9 mouse cellular contexts compared by ENCODE assay signal in genomic region chr6:42309816-42310378, GRCm38 (mm10). TPM values are rescaled to one million over a fixed set of nuclear protein-coding genes. Genes with fewer than 3 reads are reported as not detected.
DNase-seq lines count a peak whose midpoint lies in the region; TF ChIP-seq lines count a peak whose summit lies in the region.
"Had no signal": no experiment of that assay in that cellular context is flagged by ENCODE, and none has a peak within 500 bp of the region (broad histone marks: within the 10 kb centered on the region; RNA-seq: fewer than 3 reads in every experiment).

No protein-coding gene starts in this region.

- dilution Hi-C loops in CH12.LX (cut with MboI; ENCODE audit: extremely low pct_ligation_motif_present, extremely low pct_unique_long_range_greater_than_20kb, low sequenced_read_pairs), result no loop called here

- H3K79me2 ChIP-seq in CH12.LX (replicated peaks; ENCODE audit: control insufficient read depth, extremely low read depth, insufficient read depth, poor library complexity, severe bottlenecking), result no peaks in the 10 kb centered on the region

- H3K4me2 ChIP-seq in CH12.LX (ENCODE audit: insufficient read depth, low read depth, poor library complexity, severe bottlenecking), result no peak overlapping the region

- peak; percentile 13 for TF ChIP-seq RAD21 in CH12.LX (IDR thresholded peaks at IDR 0.05; ENCODE audit: low read depth, low read length)

- TF ChIP-seq CTCF in CH12.LX (conservative IDR thresholded peaks at IDR 0.05 in 1 of 2, IDR thresholded peaks at IDR 0.05 in 1 of 2; ENCODE audit: low read depth in 2 of 2, low read length in 2 of 2), result peak in 1 of 2 experiments; percentile 46; a peak in 2 of 4 replicates
- TF ChIP-seq CTCF in cortical plate, adult 2 months (IDR thresholded peaks at IDR 0.05; ENCODE audit: extremely low read depth, insufficient read depth, low read length), result 0 out of 2 replicates have a peak, but pooled peaks have one; percentile 6

- DNase-seq in embryo, embryonic 10 days (ENCODE audit: low spot score), result peak; percentile 13
- DNase-seq in embryo, embryonic 10.5 days (ENCODE audit: low spot score), result no peak
- peak; percentile 13 for DNase-seq in left cerebral cortex, postnatal 4 days
- no peak for DNase-seq in left cerebral cortex, postnatal 14 days (ENCODE audit: low spot score in 2 of 2)
- DNase-seq in CH12.LX (ENCODE audit: extremely low read depth), result no peak
- no peak for DNase-seq in neural tube, embryonic 10.5 days (ENCODE audit: extremely low spot score, low spot score)
- DNase-seq in right cerebral cortex, adult 18-20 months, result no peak
- DNase-seq: gastrocnemius, postnatal 36 days had no signal

- no peaks in the 10 kb centered on the region for H3K9me3 ChIP-seq in CH12.LX (replicated peaks; ENCODE audit: low read length)

- no peak for TF ChIP-seq EP300 in CH12.LX (IDR thresholded peaks at IDR 0.05; ENCODE audit: low read length)

- no peak overlapping the region for H3K4me3 ChIP-seq in CH12.LX (replicated peaks in 1 of 3; ENCODE audit: low read depth in 2 of 3, low read length in 2 of 3, poor library complexity in 1 of 3)
- H3K4me3 ChIP-seq in cortical plate, adult 2 months (ENCODE audit: insufficient read depth, low read length), result no peak overlapping the region

- no peak overlapping the region for H3K9ac ChIP-seq in CH12.LX (ENCODE audit: insufficient read depth, low read depth)

- peaks cover 0 to 7% of the 10 kb centered on the region in 2 experiments; a peak in 2 of 4 replicates for H3K4me1 ChIP-seq in CH12.LX (ENCODE audit: control insufficient read depth in 1 of 2, insufficient read depth in 2 of 2)
- H3K4me1 ChIP-seq in cortical plate, adult 2 months (ENCODE audit: control insufficient read depth, insufficient read depth, low read length), result no peaks in the 10 kb centered on the region

- no peak overlapping the region for H3K27ac ChIP-seq in CH12.LX (ENCODE audit: insufficient read depth, low read depth)
- no peak overlapping the region for H3K27ac ChIP-seq in cortical plate, adult 2 months (ENCODE audit: insufficient read depth, low read length)

- in situ Hi-C loops in CH12.LX (cut with MboI; ENCODE audit: low pct_ligation_motif_present, low pct_unique_long_range_greater_than_20kb, low sequenced_read_pairs), result no loop called here

- H3K36me3 ChIP-seq in CH12.LX (replicated peaks in 1 of 2; ENCODE audit: control insufficient read depth in 1 of 2, insufficient read depth in 1 of 2, low read length in 1 of 2), result no peaks in the 10 kb centered on the region

- intact Hi-C loops in left cerebral cortex, postnatal 4 days (cut with DNase I), result no loop called here
- intact Hi-C loops in left cerebral cortex, postnatal 14 days (cut with DNase I), result no loop called here

- no peak for TF ChIP-seq POLR2A in CH12.LX (IDR thresholded peaks at IDR 0.05; ENCODE audit: low read depth, low read length)
- no peak for TF ChIP-seq POLR2A in cortical plate, adult 2 months (IDR thresholded peaks at IDR 0.05; ENCODE audit: extremely low read depth, insufficient read depth, low read length)

- no peaks in the 10 kb centered on the region for H3K27me3 ChIP-seq in CH12.LX (replicated peaks)

TF ChIP-seq in CH12.LX, 34 proteins besides CTCF, POLR2A, EP300 and RAD21:
- TF ChIP-seq MEF2A (IDR thresholded peaks at IDR 0.05; ENCODE audit: borderline replicate concordance, low read depth, low read length) (no peak), SMC3 (IDR thresholded peaks at IDR 0.05; ENCODE audit: low read depth, low read length) (peak; percentile 16)

RNA-seq across cellular contexts. Expression of gene Fam131b, which starts 14.5 kb away (rescaled TPM):
- total RNA-seq in left cerebral cortex, postnatal 4 days (2021), result 10 to 100 TPM; 83.4 to 92.0 TPM
- total RNA-seq in left cerebral cortex, postnatal 14 days (2021), result 100 to 1,000 TPM; 118 to 121 TPM
- 0.04 TPM in 1 of 2 replicates, not detected in the other for total RNA-seq in CH12.LX (2012; rRNA removed)
- total RNA-seq in CH12.LX (2014; rRNA removed), result 0.05 TPM in 2 replicates
- 0.09 TPM in 1 of 2 replicates, not detected in the other for polyA plus RNA-seq in CH12.LX (2012; ENCODE audit: insufficient read length, low read depth)
- 88.0 and 88.1 TPM in 2 replicates for polyA plus RNA-seq in cortical plate, adult 2 months (2012; rRNA removed)

RNA-seq across cellular contexts. Expression of gene Clcn1, which starts 23.4 kb away (rescaled TPM):
- total RNA-seq in left cerebral cortex, postnatal 4 days (2021), result 1 to 10 TPM; 6.6 to 7.7 TPM
- total RNA-seq in left cerebral cortex, postnatal 14 days (2021), result 1 to 10 TPM; 3.2 to 4.4 TPM
- total RNA-seq in CH12.LX (2012; rRNA removed) (0.04 TPM in 2 replicates), CH12.LX (2014; rRNA removed) (0.08 and 0.18 TPM in 2 replicates)
- 0.26 and 0.50 TPM in 2 replicates for polyA plus RNA-seq in CH12.LX (2012; ENCODE audit: insufficient read length, low read depth)
- 6.3 and 6.8 TPM in 2 replicates for polyA plus RNA-seq in cortical plate, adult 2 months (2012; rRNA removed)

RNA-seq across cellular contexts. Expression of gene Zyx, which starts 39.5 kb away (rescaled TPM):
- 10 to 100 TPM; 43.9 to 49.8 TPM for total RNA-seq in left cerebral cortex, postnatal 4 days (2021)
- total RNA-seq in left cerebral cortex, postnatal 14 days (2021), result 10 to 100 TPM; 51.8 to 60.0 TPM
- total RNA-seq in CH12.LX (2012; rRNA removed) (1.8 and 2.2 TPM in 2 replicates), CH12.LX (2014; rRNA removed) (0.86 and 1.1 TPM in 2 replicates)
- 8.0 and 11.4 TPM in 2 replicates for polyA plus RNA-seq in CH12.LX (2012; ENCODE audit: insufficient read length, low read depth)
- polyA plus RNA-seq in cortical plate, adult 2 months (2012; rRNA removed), result 51.8 and 56.3 TPM in 2 replicates

RNA-seq across cellular contexts. Expression of gene Casp2, which starts 45.1 kb away (rescaled TPM):
- 10 to 100 TPM; 45.5 to 49.7 TPM for total RNA-seq in left cerebral cortex, postnatal 4 days (2021)
- total RNA-seq in left cerebral cortex, postnatal 14 days (2021), result 10 to 100 TPM; 20.6 to 22.3 TPM
- total RNA-seq in CH12.LX (2012; rRNA removed), result 22.6 and 24.7 TPM in 2 replicates
- total RNA-seq in CH12.LX (2014; rRNA removed), result 42.8 and 47.8 TPM in 2 replicates
- 29.0 and 31.6 TPM in 2 replicates for polyA plus RNA-seq in CH12.LX (2012; ENCODE audit: insufficient read length, low read depth)
- 19.7 and 23.4 TPM in 2 replicates for polyA plus RNA-seq in cortical plate, adult 2 months (2012; rRNA removed)

RNA-seq across cellular contexts. Expression of gene Tmem139, which starts 48.1 kb away (rescaled TPM):
- total RNA-seq in left cerebral cortex, postnatal 4 days (2021), result not detected
- total RNA-seq in left cerebral cortex, postnatal 14 days (2021), result not detected
- not detected in 2 replicates for total RNA-seq in CH12.LX (2012; rRNA removed)
- not detected in 2 replicates for total RNA-seq in CH12.LX (2014; rRNA removed)
- polyA plus RNA-seq in CH12.LX (2012; ENCODE audit: insufficient read length, low read depth), result 0.20 TPM in 1 of 2 replicates, not detected in the other
- polyA plus RNA-seq in cortical plate, adult 2 months (2012; rRNA removed), result not detected in 2 replicates

Comparison
In these comparisons a context has a peak if more than half of its experiments do, and no peak if none do; other contexts are left out.
1. DNase-seq: peak in embryo, embryonic 10 days (single experiment) and left cerebral cortex, postnatal 4 days (single experiment); none in embryo, embryonic 10.5 days (single experiment), left cerebral cortex, postnatal 14 days (0 of 2), CH12.LX (single experiment), neural tube, embryonic 10.5 days (single experiment) and right cerebral cortex, adult 18-20 months (single experiment).
2. RNA of gene Fam131b, which starts 14.5 kb away (total RNA-seq): 118 to 121 TPM in left cerebral cortex, postnatal 14 days and 83.4 to 92.0 TPM in left cerebral cortex, postnatal 4 days; 0.04 to 0.05 TPM in CH12.LX; every median in the first group is over 10 times any median in the second.
3. RNA of gene Zyx, which starts 39.5 kb away (total RNA-seq): 51.8 to 60.0 TPM in left cerebral cortex, postnatal 14 days and 43.9 to 49.8 TPM in left cerebral cortex, postnatal 4 days; 0.86 to 2.2 TPM in CH12.LX; every median in the first group is over 10 times any median in the second.